Mouse (Mus musculus) embryonic fibroblast, embryonic 13.5 days (primary cell): ENCODE measurements at regions not wholly inside any gene's neighbourhood (a gene's known extent, or its start where the extent isn't known, plus 50 kb on each side); places are given as distances from the start of the nearest gene placed in this dataset.

Source experiments
- CTCF ChIP-seq: IDR thresholded peaks from 2 replicates; pipeline ENCODE4 v1.5.1; 2011; ENCODE audit warnings: mild to moderate bottlenecking, control low read depth, low read length, moderate library complexity, borderline replicate concordance; ENCODE audit not compliant: insufficient read depth
- POLR2A ChIP-seq: IDR thresholded peaks from 2 replicates; pipeline ENCODE4 v1.6.1; 2011; ENCODE audit warnings: low read depth, mild to moderate bottlenecking, control low read depth, low read length, moderate library complexity

GRCm38 (mm10) chr17:14599681-14600080, 94.4 kb downstream of the Thbs2 start:
- TF ChIP-seq CTCF (no peak), POLR2A (no peak)
